Mouse (Mus musculus): ENCODE measurements at regions not wholly inside any gene's neighbourhood (a gene's known extent, or its start where the extent isn't known, plus 50 kb on each side); places are given as distances from the start of the nearest gene placed in this dataset.

GRCm38 (mm10) chr6:111820265-111820664, 453.3 kb upstream of the Lmcd1 start:
- Histone ChIP-seq H3K4me2 (ENCODE audit: low read depth, low read length) (no peak overlapping the region), H3K27me3 (ENCODE audit: control insufficient read depth, insufficient read depth, low read length) (no peaks in the 10 kb centered on the region), H3K4me3 (replicated peaks; ENCODE audit: low read length) (no peak overlapping the region), H3K27ac (ENCODE audit: low read length) (no peak overlapping the region), H3K9me3 (replicated peaks; ENCODE audit: control insufficient read depth, low read length) (no peaks in the 10 kb centered on the region), H3K36me3 (ENCODE audit: control insufficient read depth, insufficient read depth, low read length) (no peaks in the 10 kb centered on the region), H3K9ac (ENCODE audit: low read length) (no peak overlapping the region), H3K4me1 (ENCODE audit: control insufficient read depth, insufficient read depth, low read length) (no peaks in the 10 kb centered on the region)
- WGBS, result 77% methylated on average over 3 of the region's 3 CpGs
- ATAC-seq (ENCODE audit: insufficient read depth, low FRiP score), result no peak

GRCm38 (mm10) chr6:111844321-111844835, 429.2 kb upstream of the Lmcd1 start:
- no peak overlapping the region for H3K9ac ChIP-seq (ENCODE audit: low read length)
- no peaks in the 10 kb centered on the region for H3K27me3 ChIP-seq (ENCODE audit: control insufficient read depth, insufficient read depth, low read length)
- 41% methylated on average over 6 of the region's 6 CpGs for WGBS
- no peaks in the 10 kb centered on the region for H3K36me3 ChIP-seq (ENCODE audit: control insufficient read depth, insufficient read depth, low read length)
- no peak overlapping the region for H3K4me2 ChIP-seq (ENCODE audit: low read depth, low read length)
- H3K4me3 ChIP-seq (replicated peaks; ENCODE audit: low read length), result no peak overlapping the region
- H3K27ac ChIP-seq (ENCODE audit: low read length), result no peak overlapping the region
- H3K4me1 ChIP-seq (ENCODE audit: control insufficient read depth, insufficient read depth, low read length), result no peaks in the 10 kb centered on the region
- no peaks in the 10 kb centered on the region for H3K9me3 ChIP-seq (replicated peaks; ENCODE audit: control insufficient read depth, low read length)
- ATAC-seq (ENCODE audit: insufficient read depth, low FRiP score), result no peak

GRCm38 (mm10) chr6:111866101-111866598, 407.4 kb upstream of the Lmcd1 start:
- Histone ChIP-seq H3K27ac (ENCODE audit: low read length) (no peak overlapping the region), H3K4me3 (replicated peaks; ENCODE audit: low read length) (no peak overlapping the region), H3K9me3 (replicated peaks; ENCODE audit: control insufficient read depth, low read length) (no peaks in the 10 kb centered on the region), H3K4me2 (ENCODE audit: low read depth, low read length) (no peak overlapping the region), H3K4me1 (ENCODE audit: control insufficient read depth, insufficient read depth, low read length) (no peaks in the 10 kb centered on the region), H3K27me3 (ENCODE audit: control insufficient read depth, insufficient read depth, low read length) (no peaks in the 10 kb centered on the region), H3K9ac (ENCODE audit: low read length) (no peak overlapping the region), H3K36me3 (ENCODE audit: control insufficient read depth, insufficient read depth, low read length) (no peaks in the 10 kb centered on the region)
- no peak for ATAC-seq (ENCODE audit: insufficient read depth, low FRiP score)
- WGBS, result 64% methylated on average over 3 of the region's 3 CpGs

GRCm38 (mm10) chr6:111882557-111882956, 391.0 kb upstream of the Lmcd1 start:
- no peak overlapping the region for H3K9ac ChIP-seq (ENCODE audit: low read length)
- H3K4me1 ChIP-seq (ENCODE audit: control insufficient read depth, insufficient read depth, low read length), result no peaks in the 10 kb centered on the region
- no peak overlapping the region for H3K4me2 ChIP-seq (ENCODE audit: low read depth, low read length)
- no peaks in the 10 kb centered on the region for H3K27me3 ChIP-seq (ENCODE audit: control insufficient read depth, insufficient read depth, low read length)
- ATAC-seq (ENCODE audit: insufficient read depth, low FRiP score), result no peak
- 77% methylated on average over 1 of the region's 1 CpGs for WGBS
- no peaks in the 10 kb centered on the region for H3K9me3 ChIP-seq (replicated peaks; ENCODE audit: control insufficient read depth, low read length)
- H3K36me3 ChIP-seq (ENCODE audit: control insufficient read depth, insufficient read depth, low read length), result no peaks in the 10 kb centered on the region
- H3K4me3 ChIP-seq (replicated peaks; ENCODE audit: low read length), result no peak overlapping the region
- no peak overlapping the region for H3K27ac ChIP-seq (ENCODE audit: low read length)

- no peak for ATAC-seq (ENCODE audit: insufficient read depth, low FRiP score)
- 64% methylated on average over 1 of the region's 1 CpGs for WGBS
- H3K4me1 ChIP-seq (ENCODE audit: control insufficient read depth, insufficient read depth, low read length), result no peaks in the 10 kb centered on the region
Observed at GRCm38 (mm10) chr6:111883946-111884345, 389.6 kb upstream of the Lmcd1 start.

GRCm38 (mm10) chr6:111911997-111912396, 361.6 kb upstream of the Lmcd1 start:
- Histone ChIP-seq H3K27me3 (ENCODE audit: control insufficient read depth, insufficient read depth, low read length) (no peaks in the 10 kb centered on the region), H3K4me1 (ENCODE audit: control insufficient read depth, insufficient read depth, low read length) (no peaks in the 10 kb centered on the region), H3K4me2 (ENCODE audit: low read depth, low read length) (no peak overlapping the region), H3K4me3 (replicated peaks; ENCODE audit: low read length) (no peak overlapping the region), H3K9ac (ENCODE audit: low read length) (no peak overlapping the region), H3K27ac (ENCODE audit: low read length) (no peak overlapping the region), H3K9me3 (replicated peaks; ENCODE audit: control insufficient read depth, low read length) (no peaks in the 10 kb centered on the region), H3K36me3 (ENCODE audit: control insufficient read depth, insufficient read depth, low read length) (no peaks in the 10 kb centered on the region)
- WGBS, result 67% methylated on average over 2 of the region's 2 CpGs
- no peak for ATAC-seq (ENCODE audit: insufficient read depth, low FRiP score)

More at GRCm38 (mm10) chr6:111883946-111884345, 389.6 kb upstream of the Lmcd1 start:
- H3K4me3 ChIP-seq (replicated peaks; ENCODE audit: low read length), result no peak overlapping the region
- no peaks in the 10 kb centered on the region for H3K27me3 ChIP-seq (ENCODE audit: control insufficient read depth, insufficient read depth, low read length)
- no peak overlapping the region for H3K4me2 ChIP-seq (ENCODE audit: low read depth, low read length)
- no peak overlapping the region for H3K27ac ChIP-seq (ENCODE audit: low read length)
- no peaks in the 10 kb centered on the region for H3K9me3 ChIP-seq (replicated peaks; ENCODE audit: control insufficient read depth, low read length)
- no peaks in the 10 kb centered on the region for H3K36me3 ChIP-seq (ENCODE audit: control insufficient read depth, insufficient read depth, low read length)
- no peak overlapping the region for H3K9ac ChIP-seq (ENCODE audit: low read length)

GRCm38 (mm10) chr6:111913771-111914405, 359.7 kb upstream of the Lmcd1 start:
- Histone ChIP-seq H3K4me3 (replicated peaks; ENCODE audit: low read length) (no peak overlapping the region), H3K36me3 (ENCODE audit: control insufficient read depth, insufficient read depth, low read length) (no peaks in the 10 kb centered on the region), H3K27me3 (ENCODE audit: control insufficient read depth, insufficient read depth, low read length) (no peaks in the 10 kb centered on the region), H3K9me3 (replicated peaks; ENCODE audit: control insufficient read depth, low read length) (no peaks in the 10 kb centered on the region), H3K27ac (ENCODE audit: low read length) (no peak overlapping the region), H3K9ac (ENCODE audit: low read length) (no peak overlapping the region), H3K4me1 (ENCODE audit: control insufficient read depth, insufficient read depth, low read length) (no peaks in the 10 kb centered on the region), H3K4me2 (ENCODE audit: low read depth, low read length) (no peak overlapping the region)
- WGBS, result 83% methylated on average over 11 of the region's 11 CpGs
- no peak for ATAC-seq (ENCODE audit: insufficient read depth, low FRiP score)

- no peaks in the 10 kb centered on the region for H3K4me1 ChIP-seq (ENCODE audit: control insufficient read depth, insufficient read depth, low read length)
- H3K27me3 ChIP-seq (ENCODE audit: control insufficient read depth, insufficient read depth, low read length), result no peaks in the 10 kb centered on the region
- H3K4me2 ChIP-seq (ENCODE audit: low read depth, low read length), result no peak overlapping the region
- H3K27ac ChIP-seq (ENCODE audit: low read length), result peak overlapping the region; percentile 57; the same call in 1 of the 2 replicates
- H3K36me3 ChIP-seq (ENCODE audit: control insufficient read depth, insufficient read depth, low read length), result no peaks in the 10 kb centered on the region
- no peak overlapping the region for H3K4me3 ChIP-seq (replicated peaks; ENCODE audit: low read length)
- no peaks in the 10 kb centered on the region for H3K9me3 ChIP-seq (replicated peaks; ENCODE audit: control insufficient read depth, low read length)
- no peak overlapping the region for H3K9ac ChIP-seq (ENCODE audit: low read length)
- 42% methylated on average over 6 of the region's 6 CpGs for WGBS
- ATAC-seq (ENCODE audit: insufficient read depth, low FRiP score), result no peak
Observed at GRCm38 (mm10) chr6:111917248-111917721, 356.3 kb upstream of the Lmcd1 start.

GRCm38 (mm10) chr6:111917868-111918597, 355.5 kb upstream of the Lmcd1 start:
- H3K9me3 ChIP-seq (replicated peaks; ENCODE audit: control insufficient read depth, low read length), result no peaks in the 10 kb centered on the region
- 50% methylated on average over 3 of the region's 3 CpGs for WGBS
- H3K27ac ChIP-seq (ENCODE audit: low read length), result peak overlapping the region; percentile 57; the same call in 1 of the 2 replicates
- no peaks in the 10 kb centered on the region for H3K4me1 ChIP-seq (ENCODE audit: control insufficient read depth, insufficient read depth, low read length)
- H3K9ac ChIP-seq (ENCODE audit: low read length), result no peak overlapping the region
- no peak overlapping the region for H3K4me2 ChIP-seq (ENCODE audit: low read depth, low read length)
- no peak for ATAC-seq (ENCODE audit: insufficient read depth, low FRiP score)
- no peaks in the 10 kb centered on the region for H3K36me3 ChIP-seq (ENCODE audit: control insufficient read depth, insufficient read depth, low read length)
- H3K4me3 ChIP-seq (replicated peaks; ENCODE audit: low read length), result no peak overlapping the region
- H3K27me3 ChIP-seq (ENCODE audit: control insufficient read depth, insufficient read depth, low read length), result no peaks in the 10 kb centered on the region
